Mouse (Mus musculus) liver, adult 2 months (tissue): ENCODE results near the gene Myadml2.

Experiments
- CTCF ChIP-seq: fragments of 200-500 bp; IDR thresholded peaks from 2 replicates; pipeline ENCODE4 v1.5.1; 2011; ENCODE audit warnings: low read depth, low read length, control low read depth
- POLR2A ChIP-seq: fragments of 200-500 bp; IDR thresholded peaks from 2 replicates; pipeline ENCODE4 v1.6.1; 2011; ENCODE audit warnings: low read length, control low read depth; ENCODE audit not compliant: insufficient read depth; ENCODE audit errors: extremely low read depth

DNA sequence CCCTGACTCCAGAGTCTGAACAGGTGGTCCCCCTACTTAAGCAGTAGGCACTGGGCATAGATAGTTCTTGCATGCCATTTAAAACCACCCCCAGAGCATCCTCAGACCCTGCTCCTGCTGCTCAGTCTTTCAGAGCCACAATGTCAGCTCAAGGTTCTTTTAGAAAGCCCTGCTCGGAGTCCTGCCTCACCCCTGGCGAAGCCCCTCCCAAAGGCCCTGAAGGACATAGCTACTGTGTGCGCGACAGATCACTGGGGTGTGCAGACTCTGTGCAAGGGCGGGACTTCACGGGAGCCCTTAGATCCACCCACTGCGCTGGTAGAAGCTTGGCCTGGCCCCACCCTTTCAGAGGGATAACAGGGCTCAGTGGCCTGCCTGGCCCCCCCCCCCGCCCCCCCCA lies 38.7 kb downstream of the Myadml2 start:
- no peak for TF ChIP-seq CTCF
- TF ChIP-seq POLR2A = 0 out of 2 replicates have a peak, but pooled peaks have one; percentile 5
